Mouse (Mus musculus) embryonic fibroblast, embryonic 13.5 days (primary cell): ENCODE data around the gene Ndufv2.

ENCODE experiments used
- CTCF ChIP-seq: IDR thresholded peaks from 2 replicates; pipeline ENCODE4 v1.5.1; 2011; ENCODE audit warnings: mild to moderate bottlenecking, control low read depth, low read length, moderate library complexity, borderline replicate concordance; ENCODE audit not compliant: insufficient read depth
- POLR2A ChIP-seq: IDR thresholded peaks from 2 replicates; pipeline ENCODE4 v1.6.1; 2011; ENCODE audit warnings: low read depth, mild to moderate bottlenecking, control low read depth, low read length, moderate library complexity

- TF ChIP-seq CTCF (no peak), POLR2A (no peak)
Measured at GRCm38 (mm10) chr17:66058160-66058559, 43.2 kb downstream of the Ndufv2 start.
